Mouse (Mus musculus) heart, postnatal 36 days (tissue): Measurements from ENCODE around the gene Clint1. TPM values are rescaled to one million over a fixed set of nuclear protein-coding genes. Genes with fewer than 3 reads are reported as not detected.
A peak's percentile ranks its signal among the peaks of the same experiment; 100 is the strongest.
"Not testable (repeated sequence)": the region's sequence is repeated elsewhere in the genome, so short reads cannot be mapped to it uniquely, and the experiment has no call there.

Source experiments
- DNase-seq, 2 experiments: peaks; one replicate each; pipeline ENCODE4 v3.0.0; 2021 to 2022
- intact Hi-C: fragments of 180-260 bp; cut with DNase I; formaldehyde crosslinking; loops from one replicate; pipeline ENCODE4 v1.15.1; 2025
- total RNA-seq, 2 experiments: library from RNA; stranded (reverse); gene quantifications; 2 replicates each; pipeline ENCODE4 v1.2.3; 2021

Gene Clint1
- total RNA-seq, 2 experiments from 2014 or later, result 43.2 to 43.7 TPM

DNA sequence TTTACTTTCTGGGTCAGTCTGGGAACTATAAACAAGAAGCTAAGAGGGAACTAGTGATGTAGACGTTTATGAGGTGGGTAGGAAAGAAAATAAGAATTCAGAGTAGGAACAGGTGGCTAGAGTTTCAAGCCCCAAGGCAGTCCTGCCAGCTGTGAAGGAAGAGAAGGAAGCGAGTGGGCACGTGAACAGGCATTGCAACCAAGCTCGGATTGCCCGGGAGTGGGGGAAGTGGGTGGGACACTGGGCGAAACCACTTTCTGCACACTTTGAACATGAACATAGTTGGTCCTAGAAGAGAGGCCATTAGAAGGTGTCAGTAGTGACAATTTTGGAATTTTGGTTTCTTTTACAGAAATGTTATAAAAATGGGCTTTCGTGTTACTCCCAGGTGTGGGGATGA lies 4.3 kb upstream of the Clint1 start:
- no peak for DNase-seq
- intact Hi-C loops, result no loop called here

DNA sequence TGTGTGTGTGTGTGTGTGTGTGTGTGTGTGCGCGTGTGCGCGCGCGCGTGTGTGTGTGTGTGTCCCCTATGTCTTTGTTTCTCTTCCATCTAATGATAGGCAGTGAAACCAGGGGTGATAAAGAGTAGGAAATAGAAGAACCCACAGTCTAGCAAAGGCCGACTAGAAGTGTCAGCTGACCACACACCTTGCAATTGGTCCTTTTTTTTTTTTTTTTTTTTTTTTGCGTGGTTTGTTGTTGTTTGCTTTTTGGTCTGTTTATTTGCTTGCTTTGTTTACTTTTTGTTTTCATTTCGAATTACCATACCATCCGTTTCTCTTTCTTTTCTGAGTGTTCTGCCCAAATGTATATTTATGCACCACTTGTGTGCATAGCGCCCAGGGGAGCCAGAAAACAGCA lies 3.6 kb upstream of the Clint1 start:
- no peak for DNase-seq
- intact Hi-C loops, result no loop called here

DNA sequence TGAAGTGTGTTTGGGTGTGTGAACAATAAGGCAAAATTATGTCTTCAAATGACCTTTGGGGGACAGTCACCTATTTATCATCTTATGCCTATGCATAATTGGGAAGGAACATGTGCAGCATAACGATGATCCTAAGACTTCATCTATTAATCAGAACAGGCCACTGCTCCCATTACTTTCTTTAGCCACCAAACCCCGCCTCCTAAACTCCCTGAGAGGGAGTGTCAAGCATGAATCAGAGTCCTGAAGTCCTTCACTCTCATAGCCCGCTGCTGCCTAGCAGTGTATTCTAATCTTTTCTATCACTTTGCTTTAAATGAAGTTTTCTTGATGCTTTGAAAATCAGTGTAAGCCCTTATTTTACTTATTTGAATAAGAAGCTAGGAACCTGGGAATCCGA lies 2.6 kb upstream of the Clint1 start:
- no peak for DNase-seq
- intact Hi-C loops, result no loop called here

DNA sequence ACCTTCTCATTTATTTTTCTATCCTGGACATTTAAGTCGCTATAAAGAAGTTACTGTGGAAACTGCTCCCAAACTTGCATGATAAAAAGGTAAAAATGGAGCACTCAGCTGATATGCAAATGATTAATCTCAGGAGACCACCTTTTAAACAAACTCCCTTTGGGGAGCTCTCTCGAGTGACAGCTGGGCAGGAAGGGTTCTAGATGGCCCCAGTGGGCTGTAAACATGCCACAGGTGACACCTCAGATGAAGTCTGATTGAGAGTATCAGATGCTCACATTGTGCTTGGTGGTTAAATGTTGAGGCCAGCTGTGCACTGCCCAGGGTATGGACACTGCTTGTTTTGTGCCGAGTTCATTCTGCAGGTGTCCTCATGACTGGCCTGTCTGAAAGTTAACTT lies 2.0 kb upstream of the Clint1 start:
- intact Hi-C loops, result no loop called here
- no peak for DNase-seq

DNA sequence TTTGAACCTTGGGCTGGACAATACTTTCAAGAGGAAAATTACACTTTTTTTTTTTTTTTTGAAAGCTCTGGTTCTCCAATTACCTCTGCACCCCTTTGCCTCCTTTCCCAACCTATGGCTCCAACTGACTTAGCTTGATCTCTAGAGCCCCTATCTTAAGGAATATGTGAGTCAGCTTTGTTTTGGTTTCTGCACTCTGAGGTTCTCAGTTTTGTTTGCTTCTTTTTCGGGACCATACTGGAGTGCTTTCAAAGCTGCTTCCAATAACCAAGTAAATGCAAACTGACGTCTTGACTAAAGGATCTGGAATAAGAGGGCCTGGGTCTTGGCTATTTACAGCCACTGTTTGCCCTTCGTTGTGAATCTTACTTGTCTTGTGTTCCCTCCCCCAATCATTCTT lies 1.5 kb upstream of the Clint1 start:
- intact Hi-C loops, result no loop called here
- DNase-seq, result no peak

DNA sequence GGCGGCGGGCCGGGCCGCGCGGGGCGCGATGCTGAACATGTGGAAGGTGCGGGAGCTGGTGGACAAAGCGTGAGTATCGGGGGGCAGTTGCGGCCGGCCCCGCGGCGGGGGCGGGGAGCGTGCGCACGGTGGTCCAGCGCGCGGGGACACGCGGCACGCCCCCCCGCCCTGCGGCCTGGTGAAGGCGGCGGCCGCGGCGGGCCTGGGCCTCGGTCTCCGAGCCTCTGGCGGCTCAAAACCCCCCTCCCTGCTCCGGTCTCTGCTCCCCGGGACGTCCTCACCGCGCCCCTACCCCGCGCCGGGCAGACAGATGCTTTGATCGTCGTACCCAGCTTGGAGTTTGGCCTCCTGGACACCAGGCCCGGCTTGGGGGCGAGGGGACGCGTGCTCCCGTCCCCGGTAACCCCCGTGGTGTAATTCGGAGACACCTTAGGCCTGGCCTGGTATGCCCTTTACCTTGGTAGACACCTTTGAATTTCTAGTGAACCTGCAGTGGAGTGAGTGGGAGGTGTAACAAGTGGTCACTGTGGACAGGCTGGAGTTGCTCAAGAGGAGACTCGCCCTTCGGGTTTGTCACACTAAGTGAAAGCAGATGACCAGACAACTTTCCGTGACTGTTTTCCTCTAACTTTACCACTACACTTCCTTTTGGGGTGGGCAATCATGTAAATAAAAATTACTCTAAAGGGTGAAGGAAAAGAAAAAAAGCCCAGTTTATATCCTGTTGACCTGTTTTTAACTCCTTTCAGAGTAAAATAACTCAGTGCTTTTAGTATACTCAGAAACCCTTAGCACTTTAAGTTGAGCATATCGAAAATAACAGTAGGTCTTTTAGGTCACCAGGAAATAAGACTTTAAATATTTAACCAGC lies 508 bp downstream of the Clint1 start:
- DNase-seq, result peak; percentile 34 to 51
- intact Hi-C loops, result loop anchor here (2.0 kb wide), 1 partner anchor 28 kb away; no protein-coding TSS in a partner anchor

DNA sequence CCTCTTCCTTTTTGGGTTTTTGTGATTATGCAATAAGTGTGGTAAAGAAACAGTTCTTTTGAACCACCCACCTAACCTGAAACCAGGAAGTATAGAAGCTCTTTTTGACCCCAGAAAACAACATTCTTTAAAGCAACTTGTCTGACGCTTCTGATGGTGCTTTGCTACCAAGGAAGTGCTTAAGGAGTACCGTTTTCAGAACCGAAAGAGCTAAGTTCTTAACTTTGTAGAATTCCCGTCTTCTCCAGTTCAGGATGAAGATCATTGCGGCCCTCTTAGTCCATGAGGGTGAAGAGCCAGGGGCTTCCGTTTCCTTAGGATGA lies 1.1 kb downstream of the Clint1 start:
- no peak for DNase-seq
- intact Hi-C loops, result loop anchor here (2.0 kb wide), 1 partner anchor 28 kb away; no protein-coding TSS in a partner anchor

DNA sequence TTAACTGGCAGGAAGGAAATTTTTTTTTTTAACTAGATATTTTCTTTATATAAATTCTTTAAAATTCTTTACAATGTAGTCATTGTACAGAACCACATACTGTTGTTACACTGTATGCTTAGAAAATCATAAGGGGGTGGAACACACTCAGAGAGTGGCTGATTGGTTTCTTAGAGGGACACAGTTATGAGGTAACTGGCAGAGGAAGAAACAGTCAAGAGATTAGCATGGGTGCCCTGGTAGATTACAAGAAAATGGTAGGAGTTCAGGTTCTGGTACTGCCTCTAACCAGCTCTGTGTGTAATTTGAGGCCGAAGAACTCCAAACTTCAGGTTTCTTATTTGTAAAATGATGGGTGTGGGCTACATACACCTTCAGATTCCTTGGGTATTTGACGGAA lies 2.1 kb downstream of the Clint1 start:
- no peak for DNase-seq
- intact Hi-C loops, result loop anchor here (2.0 kb wide), 1 partner anchor 27 kb away; no protein-coding TSS in a partner anchor

DNA sequence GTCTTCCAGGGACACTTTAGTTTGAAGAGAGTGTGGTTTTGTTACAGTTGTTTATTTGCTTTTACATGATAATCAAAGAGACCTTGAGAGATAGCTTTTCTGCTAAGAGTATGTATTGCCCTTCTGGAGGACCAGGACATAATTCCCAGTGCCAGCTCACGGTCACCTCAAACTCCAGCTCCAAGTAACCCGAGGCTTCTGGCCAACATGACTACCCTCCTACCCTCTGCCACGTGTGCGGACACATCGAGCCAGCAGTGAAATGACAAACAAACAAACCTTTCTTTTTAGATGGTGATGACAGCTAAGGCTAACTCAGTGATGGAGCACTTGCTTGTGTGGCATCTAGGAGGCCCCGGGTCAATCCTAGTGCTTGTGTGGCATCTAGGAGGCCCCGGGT lies 2.5 kb downstream of the Clint1 start:
- no peak for DNase-seq
- intact Hi-C loops, result no loop called here

DNA sequence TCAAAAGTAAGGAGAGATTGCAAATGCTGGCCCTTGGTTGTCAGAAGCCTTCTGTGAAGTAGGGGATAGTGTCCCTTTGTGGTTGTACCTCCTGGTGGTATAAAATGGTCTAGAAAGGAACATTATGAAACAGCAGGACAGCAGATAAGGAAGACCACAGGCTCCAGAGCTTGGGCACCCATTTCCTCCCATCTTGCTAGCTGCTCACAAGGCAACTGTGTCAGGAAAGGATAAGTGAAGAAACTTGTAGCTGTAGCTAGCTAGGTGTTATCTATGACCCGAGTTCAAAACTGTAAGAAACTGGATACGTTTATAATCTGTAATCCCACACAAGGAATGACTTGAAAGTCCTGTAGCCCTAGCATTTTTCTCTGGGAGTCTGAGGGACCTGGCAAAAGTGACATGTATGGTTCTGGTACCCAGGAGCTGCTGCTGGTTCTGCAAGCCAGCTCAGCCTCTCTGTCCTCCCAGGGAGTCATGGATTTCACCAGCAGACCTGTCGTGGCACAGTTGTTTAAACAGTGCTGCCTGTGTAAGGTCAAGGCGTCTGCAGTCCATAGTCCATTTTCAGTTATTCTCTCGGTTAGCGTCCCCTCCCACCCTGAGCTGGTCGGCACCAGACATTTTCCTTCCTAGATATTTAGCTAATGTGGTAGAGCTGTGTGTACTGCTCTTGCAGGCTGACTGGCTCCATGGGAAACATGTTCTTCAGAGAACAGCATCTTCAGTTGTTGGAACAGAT lies 3.7 kb downstream of the Clint1 start:
- intact Hi-C loops, result no loop called here
- no peak for DNase-seq

DNA sequence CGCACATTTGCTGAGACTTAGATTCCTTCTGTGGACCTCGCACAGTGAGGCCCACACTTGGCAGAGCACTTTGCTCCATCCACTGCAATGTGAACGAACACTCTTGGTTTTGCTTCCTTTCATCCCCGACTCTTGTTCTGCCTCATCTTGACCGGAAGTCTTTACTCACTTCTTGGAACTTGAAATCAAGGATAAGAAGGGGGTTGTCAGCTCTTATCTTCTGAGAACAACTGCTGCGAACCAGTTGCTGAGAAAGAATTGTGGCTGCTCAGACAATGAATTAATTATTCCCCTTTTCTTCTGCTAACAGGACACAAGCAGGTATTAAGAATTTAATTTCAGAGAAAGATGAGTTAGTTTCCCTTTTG lies 4.3 kb downstream of the Clint1 start:
- no peak for DNase-seq
- intact Hi-C loops, result no loop called here

DNA sequence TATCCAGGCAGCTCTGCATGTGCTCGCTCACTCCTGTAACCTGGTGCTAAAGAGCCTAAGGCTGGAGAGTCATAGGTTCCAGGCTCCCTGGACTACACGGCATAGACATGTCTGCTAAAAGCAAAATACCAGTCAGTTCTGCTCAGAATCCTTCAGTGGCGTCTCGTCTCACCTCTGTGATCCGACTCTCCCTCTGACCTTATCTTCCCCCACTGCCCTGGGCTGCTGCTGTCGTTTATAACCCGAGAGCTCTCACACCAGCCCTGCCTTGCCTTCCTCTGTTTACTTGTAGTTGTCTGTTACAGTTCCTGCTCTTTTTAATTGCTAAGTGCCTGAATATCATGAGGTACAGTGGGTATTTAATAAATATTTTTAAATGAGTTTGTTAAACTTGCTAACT lies 9.5 kb downstream of the Clint1 start:
- intact Hi-C loops, result no loop called here
- DNase-seq, result no peak

DNA sequence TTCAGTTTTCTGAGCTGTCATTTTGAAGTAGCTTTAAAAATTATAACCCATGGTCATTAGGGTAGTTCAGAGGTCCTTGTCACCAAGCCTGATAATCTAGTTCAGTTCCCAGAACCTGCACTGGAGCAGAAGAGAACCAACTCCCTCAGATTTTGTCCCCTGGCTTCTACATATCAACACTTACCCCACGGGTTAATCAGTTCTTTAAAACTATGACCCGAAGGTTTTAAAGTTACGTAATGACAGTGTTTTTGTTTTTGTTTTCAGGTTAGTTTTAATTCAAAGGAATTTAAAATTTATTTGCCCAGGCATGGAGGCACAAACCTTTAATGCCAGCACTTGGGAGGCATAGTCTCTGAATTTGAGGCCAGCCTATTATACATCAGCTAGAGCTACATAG lies 12.6 kb downstream of the Clint1 start:
- intact Hi-C loops, result no loop called here

DNA sequence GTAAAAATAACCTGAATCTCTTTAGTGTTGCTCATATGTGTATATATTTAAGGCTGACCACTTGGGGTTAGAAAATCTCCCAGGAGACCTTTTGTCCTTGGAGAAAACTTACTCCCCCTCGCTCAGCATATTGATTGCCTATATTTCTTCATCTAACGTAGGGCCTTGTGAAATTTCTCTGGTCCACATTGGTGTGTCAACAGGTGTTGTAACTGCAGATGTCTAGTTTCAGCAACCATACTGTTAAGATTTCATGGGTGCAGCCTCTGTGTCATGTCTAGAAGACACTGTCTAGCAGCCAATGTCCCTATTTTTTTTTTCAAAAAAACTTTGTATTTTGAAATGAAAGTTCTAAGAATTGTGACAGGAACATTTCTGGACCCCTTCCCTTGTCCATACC lies 14.0 kb downstream of the Clint1 start:
- DNase-seq, result no peak
- intact Hi-C loops, result no loop called here

More for the DNA sequence above, 12.6 kb downstream of the Clint1 start:
- no peak for DNase-seq

DNA sequence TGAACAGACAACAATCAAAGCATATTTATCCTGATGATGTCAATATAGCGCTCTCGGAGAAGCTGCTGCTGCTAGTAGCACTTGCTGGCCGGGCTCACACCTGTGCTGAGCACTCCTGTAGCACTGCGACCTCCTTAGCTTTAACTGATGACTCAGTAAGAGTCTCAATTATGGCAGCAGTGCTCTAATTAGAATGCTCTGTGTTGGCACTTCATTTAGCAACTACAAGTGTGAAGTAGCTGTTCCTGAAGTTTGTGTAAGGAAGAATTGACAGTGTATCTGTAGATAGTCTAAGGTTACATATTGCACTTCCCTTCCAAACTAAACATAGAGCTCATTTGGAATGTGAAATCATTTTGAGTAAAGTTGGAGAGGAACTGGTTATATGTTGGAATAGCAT lies 14.7 kb downstream of the Clint1 start:
- intact Hi-C loops, result no loop called here
- DNase-seq, result no peak

DNA sequence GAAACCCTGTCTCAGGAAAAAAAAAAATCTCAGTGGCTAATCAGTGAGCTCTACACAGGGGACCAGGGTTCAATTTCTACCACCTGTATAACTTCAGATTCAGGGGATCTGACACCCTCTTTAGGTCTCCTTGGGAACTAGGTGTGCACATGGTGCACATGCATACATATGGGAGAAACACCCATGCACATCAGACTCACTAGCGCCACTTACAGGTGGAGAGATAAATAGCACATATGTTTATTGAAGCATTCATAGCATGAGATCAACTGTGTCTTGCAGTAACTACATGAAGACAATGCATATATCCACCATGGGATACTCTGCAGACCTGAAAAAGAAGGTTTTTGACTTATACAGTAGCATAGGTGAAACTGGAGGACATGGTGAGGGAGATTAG lies 21.8 kb downstream of the Clint1 start:
- DNase-seq, result no peak
- intact Hi-C loops, result no loop called here

DNA sequence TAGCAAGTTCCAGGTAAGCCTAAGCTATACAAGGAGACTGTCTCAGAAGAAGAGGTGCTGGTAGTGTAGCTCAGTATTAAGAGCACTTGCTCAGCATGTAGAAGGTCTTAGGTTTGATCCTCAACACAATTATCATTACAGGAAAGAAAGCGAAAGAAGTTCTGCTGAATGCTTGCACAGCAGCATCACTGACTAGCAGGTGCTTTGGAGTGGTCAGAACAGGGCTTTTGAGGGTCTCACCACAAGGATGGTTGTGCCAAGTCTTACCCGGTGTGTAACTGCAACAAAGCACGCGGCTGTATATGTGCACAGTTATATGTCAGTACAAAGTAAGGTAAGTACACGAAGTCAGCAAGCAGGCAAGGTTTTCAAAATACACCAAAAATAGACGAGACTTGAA lies 22.4 kb downstream of the Clint1 start:
- intact Hi-C loops, result no loop called here
- DNase-seq, result no peak

DNA sequence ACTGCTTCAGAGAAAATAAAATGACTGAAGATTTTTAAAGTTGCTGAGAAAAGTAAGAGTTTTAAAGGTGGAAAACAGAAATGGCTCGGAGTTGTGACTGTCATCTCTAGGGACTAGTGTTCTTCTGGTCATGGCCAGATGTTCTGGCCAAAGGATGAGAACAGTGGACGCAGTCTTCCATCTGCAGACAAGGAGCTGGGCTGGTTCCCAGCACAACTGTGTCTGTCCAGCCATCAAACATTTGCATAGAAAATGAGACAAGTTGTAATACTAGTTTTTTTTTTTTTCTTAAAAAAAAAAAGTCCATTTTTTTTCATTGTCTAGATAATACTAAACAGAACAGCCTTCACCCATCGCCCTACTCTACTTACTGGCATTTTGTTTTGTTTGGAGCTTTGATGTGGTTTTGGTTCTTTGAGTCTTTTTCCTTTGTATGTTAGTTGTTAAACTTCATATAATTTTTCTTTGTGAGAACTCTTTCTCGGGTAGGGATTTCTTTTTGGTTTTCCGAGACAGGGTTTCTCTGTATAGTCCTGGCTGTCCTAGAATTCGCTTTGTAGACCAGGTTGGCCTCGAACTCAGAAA lies 23.6 kb downstream of the Clint1 start:
- DNase-seq, result peak in 1 of 2 experiments; percentile 26
- intact Hi-C loops, result no loop called here

DNA sequence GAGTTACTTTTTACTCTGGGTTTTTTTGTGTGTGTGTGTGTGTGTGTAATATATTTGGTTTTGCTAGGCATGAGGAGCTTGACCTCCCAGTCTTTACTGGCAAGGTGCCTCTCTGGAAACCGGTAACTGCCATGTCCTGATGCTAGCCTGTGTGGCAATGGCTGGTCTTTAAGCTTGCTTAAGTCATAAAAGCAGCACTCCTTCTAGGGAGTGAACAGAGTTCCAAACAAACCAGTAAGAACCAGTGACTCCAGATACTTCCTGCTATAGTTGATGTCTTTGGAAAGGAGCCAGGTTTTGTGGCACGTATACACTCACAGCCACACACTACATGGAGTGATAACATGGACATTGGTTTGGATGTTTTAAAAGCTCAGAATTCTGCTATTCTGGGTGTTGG lies 24.2 kb downstream of the Clint1 start:
- DNase-seq, result no peak
- intact Hi-C loops, result no loop called here

DNA sequence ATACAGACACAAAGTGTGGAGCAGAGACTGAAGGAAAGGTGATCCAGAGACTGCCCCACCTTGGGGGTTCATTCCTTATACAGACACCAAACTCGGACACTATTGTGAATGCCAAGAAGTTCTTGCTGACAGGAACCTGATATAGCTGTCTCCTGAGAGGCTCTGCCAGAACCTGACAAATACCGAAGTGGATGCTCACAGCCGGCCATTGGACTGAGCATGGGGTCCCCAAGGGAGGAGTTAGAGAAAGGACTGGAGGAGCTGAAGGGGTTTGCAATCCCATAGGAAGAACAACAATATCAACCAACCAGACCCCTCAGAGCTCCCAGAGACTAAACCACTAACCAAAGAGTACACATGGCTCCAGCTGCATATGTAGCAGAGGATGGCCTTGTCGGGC lies 27.5 kb downstream of the Clint1 start:
- DNase-seq, intact Hi-C loops: not testable (repeated sequence)

DNA sequence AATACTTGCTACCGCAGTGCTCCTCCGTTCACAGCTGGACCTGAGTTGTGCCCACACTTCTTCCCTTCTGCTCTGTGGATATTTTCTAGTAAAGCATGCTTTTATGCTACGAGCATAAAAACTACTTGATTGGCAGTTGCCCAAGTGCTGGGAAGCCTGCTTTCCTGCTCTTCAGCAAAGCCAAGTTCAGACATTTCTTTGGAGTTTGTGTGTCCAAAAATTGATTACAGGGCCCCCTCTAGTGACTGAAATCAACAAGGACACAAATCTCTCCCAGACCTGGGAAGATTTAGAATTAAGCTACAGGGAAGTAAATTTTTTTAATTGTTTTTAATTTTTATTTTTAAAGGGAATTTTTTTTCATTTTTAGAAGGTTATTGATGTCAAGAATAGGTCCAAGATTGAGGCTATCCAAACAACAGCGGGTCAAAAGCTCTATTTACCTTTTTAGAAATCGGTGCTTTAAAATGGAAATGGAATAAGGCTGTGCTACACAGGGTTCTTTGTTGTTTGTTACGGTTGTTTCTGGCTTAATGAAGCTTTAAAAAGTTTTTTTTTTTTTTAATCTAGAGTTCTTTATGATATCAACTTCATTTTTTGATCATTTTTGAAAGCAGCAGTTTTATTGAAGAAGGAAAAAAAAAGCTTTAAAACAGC lies 29.3 kb downstream of the Clint1 start:
- peak; percentile 35 to 62 for DNase-seq
- intact Hi-C loops, result loop anchor here (2.0 to 10.0 kb wide), 6 partner anchors 28 to 1294 kb away; partner anchors contain the start of gene Clint1
